Mouse (Mus musculus) urinary bladder, adult 18-20 months (tissue): Measurements from ENCODE around the gene Prmt6.

Experiments
- DNase-seq, 2 experiments: peaks; one replicate each; pipeline ENCODE4 v3.0.0; 2022; ENCODE audit warnings: low spot score in 2 of 2, mixed read lengths in 2 of 2

Gene Prmt6

DNA sequence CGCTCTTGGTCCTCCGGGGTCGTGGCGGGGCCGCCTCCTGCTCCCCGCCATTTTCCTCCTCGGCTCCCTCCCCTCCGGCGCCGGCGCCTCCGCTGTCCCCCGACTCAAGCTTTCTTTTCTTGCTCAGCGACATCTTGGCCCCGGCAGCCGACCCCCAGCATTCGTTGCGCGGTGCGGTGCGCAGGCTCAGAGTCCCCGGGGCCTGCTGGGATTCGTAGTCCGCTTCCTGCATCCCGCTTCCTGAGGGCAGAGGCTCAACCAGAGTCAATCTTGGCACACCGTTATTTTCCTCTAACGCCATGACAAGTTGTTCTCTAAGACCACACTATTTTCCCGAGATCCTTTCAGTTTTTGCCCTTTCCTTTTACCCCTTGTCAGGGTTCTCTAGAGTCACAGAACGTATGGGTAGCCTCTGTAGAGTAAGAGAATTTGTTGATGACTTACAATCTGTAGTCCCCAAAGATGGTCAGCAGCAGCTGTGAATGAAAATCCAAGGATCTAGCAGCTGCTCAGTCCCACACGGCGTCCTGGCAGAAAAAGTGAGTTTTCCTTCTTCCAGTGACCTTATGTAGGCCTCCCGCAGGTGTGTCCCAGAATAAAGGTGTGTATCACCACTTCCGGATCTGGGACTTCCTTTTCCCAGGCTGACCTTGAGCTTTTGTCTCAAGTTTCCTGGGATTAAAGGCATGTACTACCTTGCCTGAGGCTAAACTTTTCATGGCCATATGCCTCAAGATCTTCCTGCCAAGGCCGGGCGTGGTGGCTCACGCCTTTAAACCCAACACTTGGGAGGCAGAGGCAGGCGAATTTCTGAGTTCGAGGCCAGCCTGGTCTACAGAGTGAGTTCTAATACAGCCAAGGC is at the start of gene Prmt6:
TSS of gene Prmt6 (minus strand) at position 160 of the 862 bp plus-strand sequence.
- peak; percentile 88 to 89 for DNase-seq

DNA sequence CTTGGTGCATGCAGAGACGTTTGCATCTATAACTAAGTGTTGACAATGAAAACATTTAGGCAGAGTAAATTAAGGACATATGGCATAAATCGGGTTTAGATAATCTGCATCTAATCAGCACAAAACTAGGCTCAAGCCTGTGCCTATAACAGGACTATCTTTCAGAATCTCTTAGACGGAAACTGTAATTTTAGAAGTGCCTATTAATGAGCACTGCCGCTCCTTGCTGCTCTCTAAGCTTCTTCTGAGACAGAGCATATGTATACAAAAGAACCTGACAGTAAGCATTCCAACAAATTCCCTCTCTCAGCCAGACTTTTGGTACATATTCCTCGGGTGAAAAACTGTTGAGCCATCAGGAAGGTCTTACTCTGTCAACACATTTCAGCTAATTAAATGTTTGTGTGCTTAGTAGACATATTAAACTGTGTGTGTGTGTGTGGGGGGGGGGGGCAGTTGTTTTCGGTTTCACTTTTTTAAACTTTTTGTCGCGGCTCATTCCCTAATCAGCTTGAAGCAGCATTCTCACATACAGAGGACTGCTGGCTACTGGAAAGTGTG is 39.8 kb upstream of the Prmt6 start:
- no peak for DNase-seq

DNA sequence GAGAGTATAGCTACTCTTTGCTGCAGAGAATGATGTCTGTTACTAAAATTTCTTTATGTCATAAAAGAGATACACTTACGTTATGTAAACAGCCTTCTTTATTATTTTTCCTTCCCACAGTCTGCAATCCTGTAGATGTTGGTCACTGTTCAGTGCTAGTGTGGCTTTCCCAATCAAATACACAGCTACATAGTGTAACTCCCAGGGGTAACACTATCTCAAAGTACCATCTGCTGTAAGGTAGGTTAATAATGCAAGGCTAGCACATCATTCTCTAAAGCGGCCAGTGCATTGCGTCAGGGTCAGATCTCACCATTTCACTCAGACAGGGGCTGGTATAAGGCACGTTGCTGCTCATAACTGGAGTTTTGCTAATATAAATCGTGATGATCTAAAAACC is 31.9 kb upstream of the Prmt6 start:
- DNase-seq, result no peak

DNA sequence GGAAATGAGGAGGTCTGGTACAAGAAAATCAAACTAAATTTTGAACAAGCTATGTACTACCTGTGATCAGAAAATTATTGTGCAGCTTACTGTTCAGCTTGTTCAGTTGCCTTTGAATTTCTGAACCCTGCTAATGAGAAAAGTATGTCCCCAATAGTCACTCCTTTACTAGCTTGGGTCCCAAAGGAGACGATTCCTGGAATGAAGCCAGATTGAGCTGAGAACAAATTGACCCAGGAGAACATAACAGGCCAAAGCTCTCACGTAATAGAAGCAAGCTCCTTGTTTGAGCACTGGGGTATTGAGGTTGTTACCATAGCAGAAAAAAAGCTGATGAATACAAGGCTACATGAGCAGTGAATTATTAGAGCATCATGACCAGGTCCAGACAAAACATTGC is 17.0 kb upstream of the Prmt6 start:
- DNase-seq, result no peak

DNA sequence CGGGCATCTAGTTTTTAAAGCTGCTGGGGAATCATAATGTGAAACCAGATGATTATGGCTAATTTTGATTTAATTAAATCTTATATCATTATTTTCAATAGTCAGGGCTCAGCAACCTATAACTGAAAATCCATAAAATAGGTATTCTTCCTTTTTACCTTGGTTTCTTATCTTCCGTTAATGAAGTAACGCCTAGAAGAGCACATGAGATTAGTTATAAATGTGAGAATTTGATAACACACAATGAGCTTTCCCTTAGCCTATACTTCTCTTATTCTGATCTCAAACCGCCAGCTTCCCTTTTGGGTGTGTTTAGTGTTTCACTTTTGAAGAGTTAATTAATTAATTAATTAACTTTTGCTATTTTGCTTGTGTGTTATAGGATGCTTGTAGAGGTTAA is 2.3 kb upstream of the Prmt6 start:
- no peak for DNase-seq

DNA sequence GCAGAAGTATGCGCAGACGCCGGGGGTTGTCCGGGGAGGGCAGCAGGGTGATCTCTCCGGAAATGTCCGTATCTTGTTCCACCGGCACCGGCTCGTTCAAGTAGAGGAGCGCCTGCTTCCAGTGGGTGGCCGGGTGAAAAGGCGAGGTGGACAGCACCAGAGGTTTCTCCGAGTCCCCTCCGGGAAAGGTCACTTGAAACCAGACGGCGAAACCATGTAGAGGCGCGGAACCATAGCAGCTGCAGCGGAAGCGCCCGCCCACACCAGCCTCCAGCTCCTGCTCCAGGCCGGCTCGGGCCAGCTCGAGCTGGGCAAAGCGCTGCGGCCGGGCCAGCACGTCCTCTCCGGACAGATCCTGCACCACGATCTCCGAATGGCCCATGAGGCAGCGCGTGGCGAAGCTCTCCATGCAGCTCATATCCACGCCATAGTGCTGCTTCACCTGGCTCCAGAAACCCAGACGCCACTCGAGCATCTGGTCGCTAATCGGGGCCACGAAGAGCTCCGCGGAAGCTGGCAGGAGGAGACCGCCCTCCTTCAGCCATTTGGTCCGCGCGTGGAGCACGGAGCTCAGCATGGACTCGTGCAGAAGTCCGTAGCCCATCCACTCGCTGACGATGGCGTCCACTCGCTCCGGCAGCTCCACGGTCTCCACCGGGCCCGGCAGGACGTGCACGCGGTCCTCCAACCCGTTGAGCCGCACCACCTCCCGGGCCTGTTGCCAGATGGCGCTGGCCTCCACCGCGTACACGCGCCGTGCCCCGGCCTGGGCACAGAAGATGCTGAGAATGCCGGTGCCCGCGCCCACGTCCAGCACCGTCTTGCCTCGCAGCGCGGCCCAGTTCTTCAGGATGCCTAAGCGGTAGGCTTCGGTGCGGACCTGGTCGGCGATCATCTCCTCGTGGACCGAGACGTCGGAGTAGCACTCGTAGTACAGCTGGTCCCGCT is 633 bp downstream of the Prmt6 start:
- peak; percentile 47 to 76 for DNase-seq

DNA sequence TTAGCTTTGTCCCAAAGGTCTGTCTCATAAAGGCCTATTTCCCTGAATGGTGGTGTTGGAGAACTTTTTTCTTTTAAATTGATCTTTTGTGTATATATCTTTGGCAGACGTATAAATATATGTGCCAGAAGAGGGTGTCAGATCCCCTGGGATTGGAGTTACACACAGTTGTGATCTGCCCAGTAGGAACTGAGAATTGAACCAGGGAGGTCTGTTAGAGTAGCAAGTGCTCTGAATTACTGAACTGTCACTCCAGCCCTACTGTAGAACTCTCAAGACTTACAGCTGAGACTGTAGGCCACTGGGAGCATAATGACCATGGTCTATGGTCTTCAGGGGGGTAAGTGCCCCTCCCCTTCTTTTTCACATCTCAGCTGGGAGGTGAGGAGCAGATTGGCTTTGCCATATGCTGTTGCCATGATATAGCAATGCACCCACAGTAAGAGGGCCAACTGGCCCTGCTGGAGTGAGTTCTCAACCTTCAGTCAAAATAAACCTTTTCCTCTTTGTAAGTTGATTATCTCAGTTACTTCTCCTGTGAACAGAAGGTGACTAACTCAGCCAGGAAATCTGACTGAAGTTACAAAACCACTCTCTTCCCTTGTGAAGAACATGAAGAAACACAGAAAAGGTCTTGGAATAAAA is 13.9 kb downstream of the Prmt6 start:
- DNase-seq, result no peak
